Mouse (Mus musculus): ENCODE data around the gene Uchl4. TPM values are rescaled to one million over a fixed set of nuclear protein-coding genes. Genes with fewer than 3 reads are reported as not detected.
"Not testable (repeated sequence)": the region's sequence is repeated elsewhere in the genome, so short reads cannot be mapped to it uniquely, and the experiment has no call there.

The Uchl4 gene
- total and polyA plus RNA-seq, 2 experiments from 2014 or later, result 0.66 to 2.4 TPM

GRCm38 (mm10) chr9:64259906-64260305, 24.9 kb downstream of the Uchl4 start:
- no peaks in the 10 kb centered on the region for H3K27me3 ChIP-seq (ENCODE audit: insufficient read depth, low read length)
- ATAC-seq (ENCODE audit: low FRiP score), result no peak
- H3K4me1 ChIP-seq (ENCODE audit: insufficient read depth, low read length), result no peaks in the 10 kb centered on the region
- no peak for DNase-seq (ENCODE audit: low spot score)
- WGBS, result 95% methylated on average over 5 of the region's 5 CpGs
- no peak overlapping the region for H3K9ac ChIP-seq (replicated peaks; ENCODE audit: low read length, poor library complexity, severe bottlenecking)
- no peak overlapping the region for H3K4me2 ChIP-seq (ENCODE audit: low read depth, low read length, poor library complexity, severe bottlenecking)
- no peaks in the 10 kb centered on the region for H3K9me3 ChIP-seq (ENCODE audit: low read length)
- TF ChIP-seq CTCF (IDR thresholded peaks at IDR 0.05), result no peak
- H3K36me3 ChIP-seq (ENCODE audit: insufficient read depth, low read length), result no peaks in the 10 kb centered on the region
- no peak overlapping the region for H3K4me3 ChIP-seq (ENCODE audit: low read depth, low read length)
- H3K27ac ChIP-seq (ENCODE audit: low read depth, low read length), result no peak overlapping the region

GRCm38 (mm10) chr9:64261023-64261422, 26.0 kb downstream of the Uchl4 start:
- H3K4me2 ChIP-seq (ENCODE audit: low read depth, low read length, poor library complexity, severe bottlenecking), result no peak overlapping the region
- no peaks in the 10 kb centered on the region for H3K27me3 ChIP-seq (ENCODE audit: insufficient read depth, low read length)
- no peak overlapping the region for H3K9ac ChIP-seq (replicated peaks; ENCODE audit: low read length, poor library complexity, severe bottlenecking)
- no peak for TF ChIP-seq CTCF (IDR thresholded peaks at IDR 0.05)
- WGBS, result 87% methylated on average over 4 of the region's 4 CpGs
- no peak for ATAC-seq (ENCODE audit: low FRiP score)
- H3K27ac ChIP-seq (ENCODE audit: low read depth, low read length), result no peak overlapping the region
- H3K4me3 ChIP-seq (ENCODE audit: low read depth, low read length), result no peak overlapping the region
- H3K4me1 ChIP-seq (ENCODE audit: insufficient read depth, low read length), result no peaks in the 10 kb centered on the region
- no peak for DNase-seq (ENCODE audit: low spot score)
- no peaks in the 10 kb centered on the region for H3K36me3 ChIP-seq (ENCODE audit: insufficient read depth, low read length)
- H3K9me3 ChIP-seq (ENCODE audit: low read length), result no peaks in the 10 kb centered on the region

DNA sequence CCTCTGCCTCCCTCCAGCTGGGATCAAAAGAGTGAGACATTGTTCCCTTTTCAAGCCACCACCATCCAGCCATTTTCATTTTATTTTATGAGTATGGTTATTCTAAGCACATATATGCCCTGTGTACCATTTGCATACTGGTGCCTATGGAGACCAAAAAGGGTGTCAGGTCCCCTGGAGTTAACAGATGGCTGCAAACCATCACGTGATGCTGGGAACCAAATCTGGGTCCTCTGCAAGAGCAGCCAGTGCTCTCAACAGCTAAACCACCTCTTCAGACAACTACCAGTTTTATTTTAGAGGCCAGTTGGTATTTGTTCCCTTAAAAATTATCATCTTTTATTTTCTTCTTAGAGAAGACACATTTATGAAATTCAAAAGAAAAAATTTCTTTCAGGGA, 29.8 kb downstream of the Uchl4 start:
- no peak overlapping the region for H3K27ac ChIP-seq (ENCODE audit: low read depth, low read length)
- DNase-seq (ENCODE audit: low spot score) (no peak), ATAC-seq (ENCODE audit: low FRiP score) (no peak)
- H3K36me3 ChIP-seq (ENCODE audit: insufficient read depth, low read length), result no peaks in the 10 kb centered on the region
- H3K4me3 ChIP-seq (ENCODE audit: low read depth, low read length), result no peak overlapping the region
- H3K9me3 ChIP-seq (ENCODE audit: low read length), result no peaks in the 10 kb centered on the region
- WGBS, result 61% methylated on average over 1 of the region's 1 CpGs
- H3K9ac ChIP-seq (replicated peaks; ENCODE audit: low read length, poor library complexity, severe bottlenecking), result no peak overlapping the region
- H3K4me2 ChIP-seq (ENCODE audit: low read depth, low read length, poor library complexity, severe bottlenecking), result no peak overlapping the region
- H3K27me3 ChIP-seq (ENCODE audit: insufficient read depth, low read length), result no peaks in the 10 kb centered on the region
- no peaks in the 10 kb centered on the region for H3K4me1 ChIP-seq (ENCODE audit: insufficient read depth, low read length)
- no peak for TF ChIP-seq CTCF (IDR thresholded peaks at IDR 0.05)

- no peaks in the 10 kb centered on the region for H3K4me1 ChIP-seq (ENCODE audit: insufficient read depth, low read length)
- no peaks in the 10 kb centered on the region for H3K36me3 ChIP-seq (ENCODE audit: insufficient read depth, low read length)
- WGBS, result 92% methylated on average over 1 of the region's 1 CpGs
- no peak overlapping the region for H3K4me3 ChIP-seq (ENCODE audit: low read depth, low read length)
- DNase-seq (ENCODE audit: low spot score), result no peak
- no peak for TF ChIP-seq CTCF (IDR thresholded peaks at IDR 0.05)
- H3K9me3 ChIP-seq (ENCODE audit: low read length), result no peaks in the 10 kb centered on the region
- H3K9ac ChIP-seq (replicated peaks; ENCODE audit: low read length, poor library complexity, severe bottlenecking), result no peak overlapping the region
- H3K4me2 ChIP-seq (ENCODE audit: low read depth, low read length, poor library complexity, severe bottlenecking), result no peak overlapping the region
- no peaks in the 10 kb centered on the region for H3K27me3 ChIP-seq (ENCODE audit: insufficient read depth, low read length)
- ATAC-seq (ENCODE audit: low FRiP score), result no peak
- no peak overlapping the region for H3K27ac ChIP-seq (ENCODE audit: low read depth, low read length)
Observed at GRCm38 (mm10) chr9:64267231-64267630, 32.2 kb downstream of the Uchl4 start.

DNA sequence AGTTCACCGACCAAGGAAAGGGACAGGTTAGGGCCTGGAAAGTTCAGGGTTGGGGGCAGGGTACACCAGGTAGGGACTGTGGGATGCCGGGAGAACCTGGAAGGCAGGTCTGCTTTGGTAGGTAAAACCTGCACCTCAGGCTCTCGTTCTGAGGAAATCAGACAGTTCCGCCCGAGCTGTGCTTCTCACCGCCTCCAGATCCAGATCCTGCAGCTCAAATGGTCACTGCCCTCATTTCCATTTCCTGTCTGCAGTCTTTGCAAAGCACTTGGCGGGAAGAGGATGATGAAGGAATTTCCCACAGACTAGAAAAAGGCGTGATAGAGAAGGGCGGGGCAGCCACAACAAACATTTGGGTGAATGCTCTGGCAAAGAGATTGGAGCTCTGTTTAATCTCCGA, 33.2 kb downstream of the Uchl4 start:
- no peak for ATAC-seq (ENCODE audit: low FRiP score)
- no peak for TF ChIP-seq CTCF (IDR thresholded peaks at IDR 0.05)
- Histone ChIP-seq H3K9ac (replicated peaks; ENCODE audit: low read length, poor library complexity, severe bottlenecking) (no peak overlapping the region), H3K27ac (ENCODE audit: low read depth, low read length) (no peak overlapping the region), H3K9me3 (ENCODE audit: low read length) (no peaks in the 10 kb centered on the region), H3K4me3 (ENCODE audit: low read depth, low read length) (no peak overlapping the region), H3K4me1 (ENCODE audit: insufficient read depth, low read length) (no peaks in the 10 kb centered on the region), H3K36me3 (ENCODE audit: insufficient read depth, low read length) (no peaks in the 10 kb centered on the region), H3K27me3 (ENCODE audit: insufficient read depth, low read length) (no peaks in the 10 kb centered on the region), H3K4me2 (ENCODE audit: low read depth, low read length, poor library complexity, severe bottlenecking) (no peak overlapping the region)
- WGBS, result 84% methylated on average over 10 of the region's 10 CpGs
- DNase-seq (ENCODE audit: low spot score), result no peak

DNA sequence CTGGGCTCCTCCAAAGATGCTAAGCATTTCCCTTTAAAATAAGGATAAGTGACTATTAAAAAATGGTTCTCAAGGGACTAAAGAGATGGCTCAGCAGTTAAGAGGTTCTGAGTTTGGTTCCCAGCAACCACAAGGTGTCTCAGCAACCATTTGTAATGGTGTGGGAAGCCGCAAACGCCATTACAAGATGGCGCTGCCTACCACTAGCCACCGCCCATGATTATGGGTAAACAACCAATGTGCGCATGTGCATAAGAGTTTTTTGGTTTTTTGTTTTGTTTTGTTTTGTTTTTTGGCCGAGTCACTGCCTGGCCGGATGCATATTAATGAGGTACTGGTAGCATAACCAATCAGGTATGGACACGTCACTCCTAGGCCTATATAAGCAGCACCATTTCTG, 33.8 kb downstream of the Uchl4 start:
- not testable (repeated sequence) for H3K4me1 ChIP-seq (ENCODE audit: insufficient read depth, low read length); H3K4me3 ChIP-seq (ENCODE audit: low read depth, low read length); H3K4me2 ChIP-seq (ENCODE audit: low read depth, low read length, poor library complexity, severe bottlenecking); DNase-seq (ENCODE audit: low spot score); ATAC-seq (ENCODE audit: low FRiP score); H3K36me3 ChIP-seq (ENCODE audit: insufficient read depth, low read length); H3K9me3 ChIP-seq (ENCODE audit: low read length); H3K9ac ChIP-seq (replicated peaks; ENCODE audit: low read length, poor library complexity, severe bottlenecking); H3K27me3 ChIP-seq (ENCODE audit: insufficient read depth, low read length); H3K27ac ChIP-seq (ENCODE audit: low read depth, low read length)
- WGBS, result 95% methylated on average over 8 of the region's 8 CpGs

All from midbrain, postnatal 0 days (tissue).